Mouse (Mus musculus): Measurements from ENCODE around the gene Sfta2. TPM values are rescaled to one million over a fixed set of nuclear protein-coding genes. Genes with fewer than 3 reads are reported as not detected.

The Sfta2 gene
- total RNA-seq, 2 experiments from 2014 or later: not detected

DNA sequence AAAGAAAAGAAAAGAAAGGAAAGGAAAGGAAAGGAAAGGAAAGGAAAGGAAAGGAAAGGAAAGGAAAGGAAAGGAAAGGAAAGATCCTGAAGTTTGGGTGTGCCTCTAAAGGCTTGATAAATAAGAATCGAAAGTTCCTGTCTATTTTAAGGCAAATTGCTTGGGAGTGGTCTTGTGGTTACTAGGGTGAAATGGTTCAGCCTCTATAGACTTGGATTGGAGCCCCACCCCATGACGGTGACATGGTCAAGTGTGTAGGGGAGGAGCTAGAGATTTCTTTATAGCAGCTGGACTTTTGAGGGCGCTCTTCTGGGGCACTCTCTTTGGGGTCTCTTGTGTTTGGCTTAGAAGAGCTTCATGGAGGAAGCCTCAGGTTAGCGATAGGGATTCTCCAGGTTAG lies 7.6 kb upstream of the Sfta2 start:
- no peak for DNase-seq

DNA sequence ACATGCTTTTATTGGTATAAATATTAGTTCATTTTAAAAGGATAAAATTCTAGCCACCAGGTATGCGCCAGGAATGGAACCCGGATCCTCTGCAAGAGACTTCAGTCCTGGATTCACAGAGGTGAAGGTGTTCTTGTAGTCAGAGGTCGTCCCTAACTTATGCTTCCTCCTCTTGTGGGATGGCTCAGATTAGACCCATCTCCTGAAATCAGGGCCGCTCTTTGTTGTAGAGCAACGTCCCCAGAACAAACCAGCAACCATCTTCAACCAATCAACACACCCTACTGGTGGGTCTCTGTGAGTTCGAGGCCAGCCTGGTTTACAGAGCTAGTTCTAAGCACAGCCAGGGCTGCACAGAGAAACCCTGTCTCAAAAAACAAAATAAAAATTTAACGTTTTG lies 6.9 kb upstream of the Sfta2 start:
- DNase-seq: no peak

GRCm38 (mm10) chr17:35597399-35597798 lies 4.0 kb upstream of the Sfta2 start:
- DNase-seq: no peak

- DNase-seq: no peak
Observed at GRCm38 (mm10) chr17:35601736-35602354, 496 bp downstream of the Sfta2 start.

DNA sequence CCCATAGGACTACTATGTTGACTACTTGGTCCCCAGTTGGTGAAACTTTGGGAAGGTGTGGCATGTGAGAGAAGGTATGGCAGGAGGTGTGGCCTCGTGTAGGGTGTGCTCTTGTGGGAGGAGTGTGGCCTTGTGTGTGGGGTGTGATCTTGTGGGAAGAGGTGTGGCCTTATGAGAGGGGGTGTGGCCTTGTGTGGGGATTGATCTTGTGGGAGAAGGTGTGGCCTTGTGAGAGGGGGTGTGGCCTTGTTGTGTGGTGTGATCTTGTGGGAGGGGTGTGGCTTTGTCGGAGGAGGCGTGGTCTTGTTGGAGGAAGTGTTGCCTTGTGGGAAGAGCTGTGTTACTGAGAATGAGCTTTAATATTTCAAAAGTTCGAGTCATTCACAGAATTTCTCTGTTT lies 15.8 kb downstream of the Sfta2 start:
- DNase-seq: no peak

DNA sequence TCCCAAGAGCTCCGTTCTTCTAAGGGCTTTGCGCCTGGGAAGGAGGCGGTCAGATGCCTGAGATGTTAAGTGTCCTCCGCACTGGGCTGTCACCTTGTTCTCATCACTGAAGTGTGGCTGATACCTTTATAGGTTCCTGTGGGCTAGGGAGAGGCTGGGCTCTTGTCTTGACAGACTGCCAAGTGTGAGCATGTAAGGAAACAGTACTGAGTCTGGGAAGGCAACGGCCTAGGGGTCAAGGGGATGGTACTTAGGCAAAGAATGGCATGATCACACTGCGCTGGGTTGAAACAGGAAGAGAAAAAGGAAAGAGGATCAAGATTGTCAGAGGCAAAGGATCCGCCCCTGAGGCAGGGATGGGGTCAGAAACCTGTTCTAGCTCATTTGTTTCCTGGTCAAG lies 25.2 kb downstream of the Sfta2 start, which contains the start of gene Gm9573:
Gm9573 (minus strand) TSS at position 101 of the 400 bp plus-strand sequence.
- DNase-seq: no peak

DNA sequence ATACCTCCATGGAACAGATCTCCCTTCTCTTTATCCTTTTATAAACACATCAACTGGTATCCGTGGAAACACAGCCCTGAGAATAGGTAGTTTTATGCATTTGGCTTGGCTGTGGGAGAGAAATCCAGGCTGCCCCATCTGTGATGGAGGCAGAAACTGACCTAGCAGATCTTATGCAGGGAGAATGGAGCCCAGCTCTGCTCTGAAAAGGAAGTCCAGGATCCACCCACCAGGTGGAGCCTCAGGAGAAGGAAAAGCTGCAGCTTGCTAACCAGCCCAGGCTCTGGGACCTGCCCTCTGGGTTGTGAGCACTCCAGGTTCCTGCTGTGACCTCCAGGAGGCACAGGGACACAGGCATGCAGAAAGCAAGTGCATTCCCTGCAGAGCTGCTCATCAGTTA lies 32.6 kb downstream of the Sfta2 start:
- no peak for DNase-seq

DNA sequence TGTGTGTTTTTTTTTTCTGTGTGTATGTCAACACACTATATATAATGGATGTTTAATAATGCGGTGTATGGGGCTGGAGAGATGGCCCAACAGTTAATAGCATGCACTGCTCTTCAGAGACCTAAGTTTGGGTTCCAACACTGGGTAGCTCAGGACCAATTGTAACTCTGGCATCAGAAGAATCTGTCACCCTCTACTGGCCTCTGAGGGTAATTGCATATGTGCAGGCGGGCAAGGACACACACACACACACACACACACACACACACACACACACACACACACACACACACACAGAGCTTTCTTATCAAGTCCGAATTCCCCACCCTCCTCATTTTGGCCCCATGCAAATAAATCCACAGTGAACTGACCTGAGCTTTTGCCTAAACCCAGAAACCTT lies 33.9 kb downstream of the Sfta2 start:
- DNase-seq: no peak

GRCm38 (mm10) chr17:35635699-35636111 lies 34.4 kb downstream of the Sfta2 start:
- peak; percentile 67 for DNase-seq

DNA sequence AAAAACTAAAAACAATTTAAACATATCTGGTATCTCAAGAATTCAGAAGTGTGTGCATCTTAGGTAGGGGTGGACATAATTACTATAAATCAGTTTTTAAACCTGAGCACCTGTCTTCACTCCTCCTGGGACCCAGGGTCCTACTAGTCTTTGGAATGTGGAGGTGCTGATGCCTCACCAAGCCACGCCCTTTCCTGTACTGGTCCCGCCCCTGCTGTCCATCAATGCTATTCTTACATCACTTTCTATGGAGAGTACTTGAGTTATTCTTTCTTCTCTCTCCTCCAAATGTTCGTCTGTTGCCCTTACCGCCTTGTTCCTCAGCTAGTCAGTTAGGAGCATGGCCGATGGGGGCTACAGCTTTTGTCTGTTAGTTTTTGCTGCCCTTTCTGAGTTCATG lies 35.0 kb downstream of the Sfta2 start:
- no peak for DNase-seq

GRCm38 (mm10) chr17:35638475-35639190 lies 37.3 kb downstream of the Sfta2 start:
- DNase-seq: peak; percentile 49

- DNase-seq: no peak
Observed at GRCm38 (mm10) chr17:35639352-35639751, 38.0 kb downstream of the Sfta2 start.

- no peak for DNase-seq
Observed at GRCm38 (mm10) chr17:35643609-35644236, 42.4 kb downstream of the Sfta2 start, which contains the start of gene Mucl3. Mucl3 (minus strand) TSS chr17:35643695.

DNA sequence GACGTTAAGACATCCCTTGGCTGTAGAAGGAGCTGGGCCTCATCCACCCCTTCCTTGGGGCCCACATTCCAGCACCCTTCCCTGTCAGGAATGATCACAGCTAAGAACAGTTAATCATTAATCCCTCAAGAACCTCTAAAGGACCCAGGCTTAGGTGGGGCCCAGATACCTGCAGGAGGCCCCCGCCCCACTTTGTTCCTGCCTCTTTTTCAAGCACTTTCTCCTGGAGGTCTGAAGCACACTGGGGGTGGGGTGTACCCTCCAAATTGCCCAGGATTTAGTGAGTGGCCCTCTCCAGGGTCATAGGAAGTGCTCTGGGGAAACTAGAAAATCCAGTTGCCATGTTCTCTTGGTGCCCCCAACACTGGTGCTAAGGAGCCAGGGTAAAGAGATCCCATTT lies 48.1 kb downstream of the Sfta2 start:
- DNase-seq: no peak

DNA sequence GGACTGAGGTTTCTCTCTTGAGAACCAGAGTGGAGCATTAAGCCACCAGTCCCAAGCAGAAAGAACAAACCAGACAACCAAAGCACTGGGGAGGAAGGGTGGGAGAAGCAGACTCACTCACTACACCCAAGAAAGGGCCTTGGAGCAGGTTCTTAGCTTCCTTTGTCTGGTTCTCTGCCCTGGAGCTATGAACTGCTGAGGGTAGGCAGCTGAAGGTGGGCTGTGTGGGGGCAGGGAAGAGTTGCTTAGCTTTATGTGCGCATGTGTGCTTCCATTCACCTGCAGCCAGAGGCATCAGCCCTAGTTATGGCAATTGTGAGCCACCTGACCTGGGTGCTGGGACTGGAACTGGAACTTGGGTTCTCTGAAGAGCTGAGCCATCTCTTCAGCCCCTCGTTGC lies 51.7 kb downstream of the Sfta2 start:
- no peak for DNase-seq

DNA sequence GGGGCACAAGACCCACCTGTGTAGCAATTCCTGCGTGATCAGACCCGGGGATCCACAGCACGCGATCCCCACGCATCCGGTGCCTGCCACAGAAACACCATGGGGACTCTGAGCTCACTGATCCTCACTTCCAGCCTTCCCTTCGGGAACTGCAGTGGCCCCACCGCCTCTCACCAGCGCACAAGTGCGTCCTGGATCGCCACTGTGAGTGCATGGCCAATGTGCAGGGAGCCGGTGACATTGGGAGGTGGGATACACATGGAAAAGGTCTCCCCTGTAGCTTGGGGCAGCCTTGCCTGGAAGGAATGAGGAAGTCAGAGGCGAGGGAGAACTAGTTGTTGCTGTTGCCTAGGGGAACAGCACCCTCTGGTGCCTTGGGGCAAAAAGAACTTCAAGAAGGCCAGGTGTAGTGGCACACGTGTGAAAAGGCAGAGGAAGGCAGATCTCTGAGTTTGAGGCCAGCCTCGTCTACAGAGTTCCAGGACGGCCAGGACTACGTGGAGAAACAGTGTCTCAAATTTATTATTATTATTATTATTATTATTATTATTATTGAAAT lies 64.7 kb downstream of the Sfta2 start:
- DNase-seq: no peak

- DNase-seq: peak; percentile 36
Observed at GRCm38 (mm10) chr17:35666851-35667256, 65.5 kb downstream of the Sfta2 start.

DNA sequence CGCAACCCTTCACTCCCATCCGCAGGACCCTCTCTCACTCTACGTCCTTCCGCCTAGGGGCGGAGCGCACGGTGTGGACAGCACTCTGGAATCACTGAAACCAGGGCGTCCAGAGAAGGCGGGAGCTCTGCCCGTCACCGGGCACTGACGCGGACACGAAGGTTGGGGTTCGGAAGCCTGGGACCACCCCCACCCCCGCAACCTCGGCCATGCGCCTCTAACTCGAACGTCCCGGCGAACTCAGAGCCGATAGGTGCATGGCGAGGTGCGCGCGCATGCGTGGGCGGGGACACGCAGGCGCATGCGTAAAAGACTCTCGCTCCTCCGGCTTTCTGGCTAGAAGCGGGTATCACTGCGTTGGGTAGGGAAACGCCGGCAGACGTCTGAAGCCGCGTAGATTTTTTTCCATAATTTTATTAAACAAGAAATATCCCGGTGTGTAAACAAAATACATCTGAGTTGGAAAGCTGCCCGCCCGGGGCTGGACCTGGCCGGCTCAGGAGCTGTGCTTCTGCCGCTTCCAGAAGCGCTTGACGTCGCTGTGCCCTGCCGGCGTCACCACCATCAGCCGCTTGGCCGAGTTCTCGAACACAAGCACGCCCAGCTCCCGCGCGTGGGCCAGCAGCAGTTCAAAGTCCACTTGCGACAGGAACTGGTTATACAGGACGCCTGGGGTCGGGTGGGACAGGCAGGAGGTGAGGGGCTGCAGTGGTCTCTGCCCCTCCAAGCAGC lies 66.2 kb downstream of the Sfta2 start, which contains the start of gene Vars2:
Vars2 (minus strand) TSS at position 259 of the 732 bp plus-strand sequence.
- peak; percentile 97 for DNase-seq

DNA sequence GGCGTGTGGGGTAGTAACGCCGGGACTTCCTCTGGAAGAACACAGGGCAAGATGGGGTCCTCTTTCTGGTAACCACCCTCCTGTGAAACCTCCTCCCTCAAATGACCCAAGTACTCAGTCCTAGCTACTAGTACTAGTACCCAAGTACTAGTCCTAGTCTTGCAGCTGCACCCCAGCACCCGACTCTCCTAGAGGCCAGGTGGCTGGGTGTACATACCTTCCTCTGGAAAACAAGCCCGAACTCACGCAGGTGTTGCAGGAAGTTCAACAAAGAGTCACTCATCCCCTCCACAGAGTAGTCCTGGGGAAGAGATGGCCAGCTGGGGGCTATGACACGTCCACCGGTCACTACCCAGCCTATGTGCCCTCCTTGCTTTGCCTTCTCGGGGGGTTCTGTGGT lies 68.4 kb downstream of the Sfta2 start:
- no peak for DNase-seq

GRCm38 (mm10) chr17:35671846-35672245 lies 70.5 kb downstream of the Sfta2 start:
- DNase-seq: no peak

- no peak for DNase-seq
Observed at GRCm38 (mm10) chr17:35672527-35672926, 71.2 kb downstream of the Sfta2 start.

- peak; percentile 75 for DNase-seq
Observed at GRCm38 (mm10) chr17:35673416-35674035, 72.2 kb downstream of the Sfta2 start, which contains the start of gene Gtf2h4. Gtf2h4 (minus strand) TSS chr17:35673739.

Data from gastrocnemius, postnatal 10 days (tissue).